Mouse (Mus musculus) cerebellum, adult 2 months (tissue): ENCODE results near the gene Fhit. TPM values are rescaled to one million over a fixed set of nuclear protein-coding genes. Genes with fewer than 3 reads are reported as not detected.

Experiments
- DNase-seq, 2 experiments: peaks; one replicate each; pipeline ENCODE4 v3.0.0; 2021
- H3K27ac ChIP-seq: fragments of 200-500 bp; 2 replicates; pipeline ENCODE4 v1.5.1; 2012; ENCODE audit warnings: low read length, control low read depth, inconsistent platforms; ENCODE audit not compliant: insufficient read depth
- H3K27me3 ChIP-seq: fragments of 200-500 bp; 2 replicates; pipeline ENCODE4 v1.6.1; 2012; ENCODE audit warnings: inconsistent platforms, mild to moderate bottlenecking, low read length, moderate library complexity; ENCODE audit not compliant: control insufficient read depth, insufficient read depth
- H3K4me1 ChIP-seq: fragments of 200-500 bp; 2 replicates; pipeline ENCODE4 v1.6.1; 2011; ENCODE audit warnings: low read length; ENCODE audit not compliant: control insufficient read depth, insufficient read depth
- H3K4me3 ChIP-seq: fragments of 200-500 bp; replicated peaks from 2 replicates; pipeline ENCODE3; 2011; ENCODE audit warnings: mild to moderate bottlenecking, low read depth, low read length, control low read depth; ENCODE audit not compliant: insufficient read depth
- CTCF ChIP-seq: fragments of 200-500 bp; IDR thresholded peaks from 2 replicates; pipeline ENCODE4 v1.5.1; 2011; ENCODE audit warnings: low read depth, mild to moderate bottlenecking, control low read depth, low read length, moderate library complexity, borderline replicate concordance; ENCODE audit not compliant: insufficient read depth
- POLR2A ChIP-seq: fragments of 200-500 bp; IDR thresholded peaks from 2 replicates; pipeline ENCODE4 v1.6.1; 2011; ENCODE audit warnings: low read length, control low read depth, borderline replicate concordance; ENCODE audit not compliant: insufficient read depth
- WGBS: fragments of 180-500 bp; shearing (Covaris S2); methylation state at CpG from one replicate; pipeline ENCODE4 v1.1.7; 2018; 5-methylcytosine and 5-hydroxymethylcytosine counted together
- polyA plus RNA-seq: library from polyadenylated mRNA; depleted of rRNA; stranded (reverse); fragments of >200 nt; gene quantifications from 2 replicates; pipeline ENCODE4 v1.2.3, GENCODE M21; 2012

The Fhit gene
- polyA plus RNA-seq, 1 experiment, result 10.5 TPM

GRCm38 (mm10) chr14:10345905-10346304 is 815.9 kb downstream of the Fhit start:
- DNase-seq, result no peak
- no peaks in the 10 kb centered on the region for H3K4me1 ChIP-seq

GRCm38 (mm10) chr14:10344064-10344463 is 817.8 kb downstream of the Fhit start:
- Histone ChIP-seq H3K27me3 (no peaks in the 10 kb centered on the region), H3K4me1 (no peaks in the 10 kb centered on the region), H3K27ac (no peak overlapping the region), H3K4me3 (no peak overlapping the region)
- 98% methylated on average over 1 of the region's 1 CpGs for WGBS
- TF ChIP-seq CTCF (no peak), POLR2A (no peak)
- DNase-seq, result no peak

More at GRCm38 (mm10) chr14:10345905-10346304, 815.9 kb downstream of the Fhit start:
- no peak for TF ChIP-seq CTCF
- no peak for TF ChIP-seq POLR2A
- H3K27me3 ChIP-seq, result no peaks in the 10 kb centered on the region
- H3K4me3 ChIP-seq, result no peak overlapping the region
- H3K27ac ChIP-seq, result no peak overlapping the region

GRCm38 (mm10) chr14:10316764-10317163 is 845.1 kb downstream of the Fhit start:
- no peak for DNase-seq
- Histone ChIP-seq H3K27ac (no peak overlapping the region), H3K4me3 (no peak overlapping the region), H3K27me3 (no peaks in the 10 kb centered on the region), H3K4me1 (no peaks in the 10 kb centered on the region)
- 79% methylated on average over 3 of the region's 3 CpGs for WGBS
- TF ChIP-seq POLR2A, result no peak

- no peak overlapping the region for H3K4me3 ChIP-seq
- TF ChIP-seq POLR2A (no peak), CTCF (no peak)
- H3K27me3 ChIP-seq, result no peaks in the 10 kb centered on the region
- WGBS, result 50% methylated on average over 1 of the region's 1 CpGs
- no peaks in the 10 kb centered on the region for H3K4me1 ChIP-seq
- no peak overlapping the region for H3K27ac ChIP-seq
- DNase-seq, result no peak
Observed at GRCm38 (mm10) chr14:10312190-10312589, 849.6 kb downstream of the Fhit start.

- no peaks in the 10 kb centered on the region for H3K4me1 ChIP-seq
- no peak for DNase-seq
- H3K4me3 ChIP-seq, result no peak overlapping the region
- no peaks in the 10 kb centered on the region for H3K27me3 ChIP-seq
- no peak overlapping the region for H3K27ac ChIP-seq
- TF ChIP-seq CTCF (no peak), POLR2A (no peak)
Observed at GRCm38 (mm10) chr14:10305286-10305685, 856.5 kb downstream of the Fhit start.

- no peaks in the 10 kb centered on the region for H3K4me1 ChIP-seq
- H3K4me3 ChIP-seq, result no peak overlapping the region
- no peak overlapping the region for H3K27ac ChIP-seq
- no peaks in the 10 kb centered on the region for H3K27me3 ChIP-seq
- WGBS, result 70% methylated on average over 1 of the region's 1 CpGs
- TF ChIP-seq POLR2A (no peak), CTCF (no peak)
- DNase-seq, result no peak
Observed at GRCm38 (mm10) chr14:10301497-10301896, 860.3 kb downstream of the Fhit start.

GRCm38 (mm10) chr14:10300914-10301313 is 860.9 kb downstream of the Fhit start:
- WGBS, result 85% methylated on average over 3 of the region's 3 CpGs

GRCm38 (mm10) chr14:10299030-10299429 is 862.8 kb downstream of the Fhit start:
- Histone ChIP-seq H3K4me3 (no peak overlapping the region), H3K27me3 (no peaks in the 10 kb centered on the region), H3K4me1 (no peaks in the 10 kb centered on the region), H3K27ac (no peak overlapping the region)
- WGBS, result 21% methylated on average over 2 of the region's 2 CpGs
- TF ChIP-seq CTCF, result no peak
- no peak for TF ChIP-seq POLR2A
- no peak for DNase-seq

More at GRCm38 (mm10) chr14:10300914-10301313, 860.9 kb downstream of the Fhit start:
- Histone ChIP-seq H3K27me3 (no peaks in the 10 kb centered on the region), H3K27ac (no peak overlapping the region), H3K4me3 (no peak overlapping the region), H3K4me1 (no peaks in the 10 kb centered on the region)
- TF ChIP-seq CTCF, result no peak
- TF ChIP-seq POLR2A, result no peak
- DNase-seq, result no peak

- H3K27ac ChIP-seq, result no peak overlapping the region
- no peak for TF ChIP-seq POLR2A
- no peak for TF ChIP-seq CTCF
- H3K4me3 ChIP-seq, result no peak overlapping the region
- H3K27me3 ChIP-seq, result no peaks in the 10 kb centered on the region
- DNase-seq, result no peak
- 95% methylated on average over 5 of the region's 5 CpGs for whole genome bisulfite sequencing
- H3K4me1 ChIP-seq, result no peaks in the 10 kb centered on the region
Observed at GRCm38 (mm10) chr14:10289043-10289442, 872.8 kb downstream of the Fhit start.
